In the genomic region with DNA sequence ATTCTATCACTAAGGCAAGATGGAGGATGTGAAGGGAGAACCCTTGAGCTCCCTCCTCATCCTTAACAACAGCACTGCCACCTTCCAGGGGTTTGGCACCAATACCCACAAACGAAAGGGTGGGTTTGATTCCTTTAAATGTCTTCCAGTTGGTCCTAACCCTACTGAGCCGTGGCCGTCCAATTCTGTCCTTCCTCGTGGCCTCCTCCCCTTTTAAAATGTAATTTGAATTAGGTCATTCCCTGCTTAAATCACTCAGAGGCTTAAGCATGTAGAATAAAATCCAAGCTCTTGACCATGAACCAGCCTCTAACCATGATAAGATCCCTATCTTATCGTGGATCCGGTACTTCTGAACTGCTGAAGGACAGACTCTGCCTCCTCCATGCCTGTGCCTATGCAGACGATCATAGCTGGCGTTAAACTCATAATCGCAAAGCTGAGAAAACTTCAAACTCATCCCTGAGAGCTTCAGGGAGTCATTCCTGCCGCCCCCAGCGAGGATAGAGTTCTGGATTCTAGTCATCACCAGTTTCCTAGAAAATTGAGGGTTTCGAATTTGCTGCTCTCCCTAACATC, we compare ENCODE assay signal across 31 mouse cellular contexts. TPM values are rescaled to one million over a fixed set of nuclear protein-coding genes. Genes with fewer than 3 reads are reported as not detected.
"Had no signal": no experiment of that assay in that cellular context is flagged by ENCODE, and none has a peak within 500 bp of the region (broad histone marks: within the 10 kb centered on the region; RNA-seq: fewer than 3 reads in every experiment).

No protein-coding gene starts in this region.

- H3K9me3 ChIP-seq: heart, embryonic 13.5 days; heart, embryonic 15.5 days; hindbrain, embryonic 13.5 days; hindbrain, embryonic 15.5 days; kidney, embryonic 15.5 days; limb, embryonic 13.5 days; limb, embryonic 15.5 days; liver, embryonic 12.5 days had no signal

- H3K27ac ChIP-seq: heart, embryonic 13.5 days; heart, embryonic 15.5 days; hindbrain, embryonic 13.5 days; hindbrain, embryonic 15.5 days; hindbrain, postnatal 0 days; kidney, embryonic 15.5 days; kidney, postnatal 0 days; limb, embryonic 13.5 days; limb, embryonic 15.5 days; liver, embryonic 12.5 days; liver, embryonic 14.5 days had no signal

- H3K4me2 ChIP-seq: heart, embryonic 11.5 days; heart, embryonic 13.5 days; heart, embryonic 15.5 days; hindbrain, embryonic 13.5 days; hindbrain, embryonic 15.5 days; kidney, embryonic 15.5 days; limb, embryonic 13.5 days; limb, embryonic 15.5 days; liver, embryonic 12.5 days had no signal

- H3K9ac ChIP-seq: heart, embryonic 13.5 days; heart, embryonic 15.5 days; hindbrain, embryonic 13.5 days; hindbrain, embryonic 15.5 days; kidney, embryonic 15.5 days; limb, embryonic 13.5 days; limb, embryonic 15.5 days; liver, embryonic 12.5 days; liver, embryonic 14.5 days had no signal

- H3K27me3 ChIP-seq: hindbrain, embryonic 13.5 days; hindbrain, embryonic 15.5 days; kidney, embryonic 15.5 days; limb, embryonic 13.5 days; limb, embryonic 15.5 days had no signal

- ATAC-seq: hindbrain, postnatal 0 days; intestine, embryonic 16.5 days; liver, embryonic 12.5 days had no signal

- H3K4me3 ChIP-seq: heart, embryonic 13.5 days; heart, embryonic 15.5 days; hindbrain, embryonic 13.5 days; hindbrain, embryonic 15.5 days; kidney, embryonic 15.5 days; limb, embryonic 13.5 days; limb, embryonic 15.5 days; liver, embryonic 12.5 days had no signal

- DNase-seq: gastrocnemius, postnatal 14 days; gastrocnemius, postnatal 36 days; heart, adult 18-20 months; heart, postnatal 14 days; heart, postnatal 36 days; kidney, adult 11 months; kidney, adult 2 months; kidney, adult 9 months; kidney, postnatal 14 days; kidney, postnatal 36 days; layer of hippocampus, adult 9-11 months; layer of hippocampus, postnatal 36 days; left cerebral cortex, postnatal 4 days had no signal

- H3K36me3 ChIP-seq: heart, embryonic 13.5 days; heart, embryonic 15.5 days; hindbrain, embryonic 13.5 days; hindbrain, embryonic 15.5 days; kidney, embryonic 15.5 days; limb, embryonic 13.5 days; limb, embryonic 15.5 days; liver, embryonic 12.5 days had no signal

- H3K4me1 ChIP-seq: hindbrain, embryonic 13.5 days; limb, embryonic 15.5 days had no signal

RNA-seq across cellular contexts. Expression of a gene that starts 31.5 kb away (rescaled TPM):
- total RNA-seq: heart, adult 18-20 months; heart, postnatal 14 days; heart, postnatal 36 days; hematopoietic stem cell, adult 5-6 weeks; hindbrain, postnatal 0 days; layer of hippocampus, adult 18-20 months; left cerebral cortex, postnatal 10 days; liver, adult 2 months had no signal
- polyA plus RNA-seq: intestine, embryonic 14.5 days; liver, adult 2 months had no signal
